Mouse (Mus musculus) heart, adult 8-10 months (tissue): ENCODE results near the gene Mrpl39. TPM values are rescaled to one million over a fixed set of nuclear protein-coding genes. Genes with fewer than 3 reads are reported as not detected.
A peak's percentile ranks its signal among the peaks of the same experiment; 100 is the strongest.

Experiments used
- DNase-seq: peaks from one replicate; pipeline ENCODE4 v3.0.0; 2022; ENCODE audit warnings: low spot score
- total RNA-seq, 4 experiments: library from RNA; stranded (reverse); gene quantifications; 2 replicates each; pipeline ENCODE4 v1.2.4; 2022

Gene Mrpl39
- total RNA-seq, 4 experiments from 2014 or later: 39.8 to 52.5 (median 45.3) TPM

GRCm38 (mm10) chr16:84744703-84745490, 9.4 kb upstream of the Mrpl39 start:
- no peak for DNase-seq

DNA sequence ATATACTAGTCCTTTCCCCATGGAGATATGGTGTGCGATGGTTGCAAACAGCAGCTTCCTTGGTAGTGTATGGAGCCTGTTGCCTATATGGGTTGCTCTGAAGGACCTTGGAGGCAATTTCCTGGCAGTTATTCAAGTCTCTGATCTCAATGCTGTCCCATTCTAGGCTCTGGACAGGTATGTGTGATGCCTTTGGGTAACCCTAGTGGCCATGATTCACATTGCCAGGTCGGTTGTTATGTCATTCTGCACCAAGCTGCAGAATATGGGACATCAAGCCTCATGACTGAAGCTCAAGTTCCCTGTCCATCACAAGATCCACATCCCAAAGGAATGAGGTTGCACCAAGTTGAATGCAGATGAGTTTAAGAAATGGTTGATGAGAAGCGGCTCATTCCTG, 1.8 kb upstream of the Mrpl39 start:
- DNase-seq: no peak

GRCm38 (mm10) chr16:84734806-84735165, 756 bp downstream of the Mrpl39 start:
- no peak for DNase-seq

DNA sequence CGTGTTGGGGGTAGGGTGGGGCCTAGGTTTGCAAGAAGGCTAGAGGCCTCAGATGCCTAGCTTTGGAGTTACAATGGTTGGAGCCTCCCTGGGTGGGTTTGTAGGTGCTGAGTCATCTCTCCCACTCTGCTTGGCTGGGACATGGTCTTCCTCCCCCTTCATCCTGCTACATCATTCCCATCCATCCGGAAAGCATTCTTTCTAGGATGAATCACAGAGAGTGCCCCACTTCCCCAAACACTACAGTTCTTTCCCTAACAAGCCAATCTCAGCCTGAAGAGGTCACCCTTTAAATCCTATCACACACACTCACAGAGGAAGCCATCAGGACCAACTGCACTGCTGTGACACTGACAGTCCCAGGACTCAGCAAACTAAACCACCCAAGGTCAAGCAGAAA, 14.9 kb downstream of the Mrpl39 start:
- no peak for DNase-seq

DNA sequence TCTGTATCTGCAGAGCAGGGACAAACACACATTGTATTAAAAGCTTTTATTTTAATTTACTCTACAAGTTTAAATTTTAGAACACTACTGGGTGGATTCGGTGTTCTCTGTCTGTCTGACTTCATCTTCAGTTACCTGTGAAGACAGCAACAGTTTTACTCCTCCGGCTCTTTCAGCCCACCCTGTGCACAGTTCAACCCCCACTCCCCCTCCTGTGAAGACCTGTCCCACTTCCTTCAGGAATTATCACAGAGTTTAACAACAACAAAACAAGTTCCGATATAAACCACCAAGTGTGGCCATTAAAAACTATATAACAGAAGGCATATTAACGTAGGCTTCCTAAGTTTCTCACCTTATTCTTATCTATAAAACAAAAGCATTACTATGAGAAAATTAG, 17.3 kb downstream of the Mrpl39 start:
- no peak for DNase-seq

- no peak for DNase-seq
Observed at GRCm38 (mm10) chr16:84717618-84718248, 17.8 kb downstream of the Mrpl39 start.

- no peak for DNase-seq
Observed at GRCm38 (mm10) chr16:84716724-84717617, 18.6 kb downstream of the Mrpl39 start.

DNA sequence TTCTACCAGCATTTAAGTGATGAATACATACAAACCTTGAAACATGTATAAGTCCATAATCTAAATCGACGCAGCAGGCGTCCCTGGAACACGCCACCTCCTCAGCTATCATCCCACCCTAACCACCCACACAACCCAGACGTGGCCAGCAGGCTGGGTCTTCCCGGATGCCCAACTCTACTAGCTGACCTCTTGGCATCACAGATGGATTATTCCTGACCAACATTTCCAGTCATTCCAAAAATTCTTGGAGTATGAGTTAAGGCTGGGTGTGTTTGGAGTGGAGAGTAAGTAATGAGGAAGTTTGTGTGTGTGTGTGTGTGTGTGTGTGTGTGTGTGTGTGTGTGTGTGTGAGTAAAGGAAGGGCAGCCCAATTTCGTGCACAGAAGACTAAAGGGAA, 19.3 kb downstream of the Mrpl39 start:
- no peak for DNase-seq

GRCm38 (mm10) chr16:84714978-84715377, 20.6 kb downstream of the Mrpl39 start:
- DNase-seq: no peak

DNA sequence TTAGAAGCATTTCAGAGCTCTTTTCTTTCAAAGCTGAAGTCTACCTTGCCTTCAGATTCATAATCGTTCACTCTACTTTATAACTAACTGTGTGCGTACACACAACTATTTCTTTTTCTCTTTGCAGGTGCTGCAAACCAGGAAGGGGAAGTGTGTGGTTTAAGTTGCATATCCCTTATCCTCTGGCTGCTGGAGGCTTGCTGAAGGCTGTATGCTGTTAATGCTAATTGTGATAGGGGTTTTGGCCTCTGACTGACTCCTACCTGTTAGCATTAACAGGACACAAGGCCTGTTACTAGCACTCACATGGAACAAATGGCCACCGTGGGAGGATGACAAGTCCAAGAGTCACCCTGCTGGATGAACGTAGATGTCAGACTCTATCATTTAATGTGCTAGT, 21.6 kb downstream of the Mrpl39 start:
- DNase-seq: no peak

GRCm38 (mm10) chr16:84713156-84713555, 22.4 kb downstream of the Mrpl39 start:
- no peak for DNase-seq

DNA sequence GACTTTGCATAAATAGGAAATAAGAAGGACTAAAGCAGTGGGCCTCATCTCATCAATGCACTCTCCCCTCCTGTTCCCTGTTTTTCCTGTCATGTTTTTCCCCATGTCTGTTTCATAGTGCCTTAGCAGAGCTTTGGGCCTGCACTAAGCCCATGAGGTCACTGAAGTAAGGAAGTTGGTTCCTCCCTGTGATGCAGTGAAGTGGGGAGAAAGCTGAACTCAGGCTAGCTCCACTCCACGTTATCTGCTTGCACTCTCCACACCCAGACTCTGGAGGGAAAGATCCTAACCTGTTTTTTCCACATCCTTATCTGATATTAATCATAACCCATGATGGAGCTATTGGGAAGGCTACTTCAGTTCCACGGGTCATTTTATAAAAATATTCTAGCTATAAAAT, 26.9 kb downstream of the Mrpl39 start:
- no peak for DNase-seq

DNA sequence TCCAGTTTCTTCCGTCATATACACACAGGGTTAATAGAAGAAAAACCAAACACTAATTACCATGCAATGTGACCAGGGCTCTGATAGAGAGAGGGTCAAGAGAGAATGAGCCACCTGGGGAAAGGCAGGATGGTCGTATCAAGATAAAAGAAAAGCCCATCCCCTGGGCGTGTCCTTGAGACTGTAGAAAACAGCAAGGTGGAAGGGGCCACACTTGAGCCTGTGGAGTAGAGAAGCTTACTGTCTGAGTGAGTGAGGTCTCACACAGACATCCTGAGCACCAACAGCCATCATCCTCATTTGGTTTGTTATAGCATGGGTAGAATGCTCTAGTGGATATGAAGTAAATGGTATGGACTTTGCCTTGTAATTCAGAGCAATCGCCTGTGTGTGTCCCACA, 27.7 kb downstream of the Mrpl39 start:
- DNase-seq: no peak

DNA sequence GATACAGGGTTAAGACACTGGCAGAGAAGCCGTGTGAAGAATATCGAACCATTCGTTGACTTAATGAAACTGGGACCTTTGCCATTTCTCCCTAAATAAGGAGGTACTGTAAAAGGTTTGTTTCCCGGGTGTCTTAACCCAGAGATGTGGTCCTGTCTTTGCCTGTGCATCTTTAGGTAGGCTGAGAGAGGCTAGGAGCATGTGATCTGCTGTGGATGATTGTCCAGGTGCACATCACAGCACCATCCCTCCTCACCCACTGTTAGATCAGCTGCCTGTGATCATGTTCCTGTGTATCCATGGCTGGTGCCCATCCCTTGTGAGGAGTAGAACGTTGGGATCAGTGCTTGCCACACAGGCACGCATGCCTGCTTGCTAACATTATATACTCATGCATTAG, 29.0 kb downstream of the Mrpl39 start:
- DNase-seq: no peak

GRCm38 (mm10) chr16:84705507-84705906, 30.0 kb downstream of the Mrpl39 start:
- DNase-seq: no peak

GRCm38 (mm10) chr16:84704661-84705240, 30.8 kb downstream of the Mrpl39 start:
- no peak for DNase-seq

DNA sequence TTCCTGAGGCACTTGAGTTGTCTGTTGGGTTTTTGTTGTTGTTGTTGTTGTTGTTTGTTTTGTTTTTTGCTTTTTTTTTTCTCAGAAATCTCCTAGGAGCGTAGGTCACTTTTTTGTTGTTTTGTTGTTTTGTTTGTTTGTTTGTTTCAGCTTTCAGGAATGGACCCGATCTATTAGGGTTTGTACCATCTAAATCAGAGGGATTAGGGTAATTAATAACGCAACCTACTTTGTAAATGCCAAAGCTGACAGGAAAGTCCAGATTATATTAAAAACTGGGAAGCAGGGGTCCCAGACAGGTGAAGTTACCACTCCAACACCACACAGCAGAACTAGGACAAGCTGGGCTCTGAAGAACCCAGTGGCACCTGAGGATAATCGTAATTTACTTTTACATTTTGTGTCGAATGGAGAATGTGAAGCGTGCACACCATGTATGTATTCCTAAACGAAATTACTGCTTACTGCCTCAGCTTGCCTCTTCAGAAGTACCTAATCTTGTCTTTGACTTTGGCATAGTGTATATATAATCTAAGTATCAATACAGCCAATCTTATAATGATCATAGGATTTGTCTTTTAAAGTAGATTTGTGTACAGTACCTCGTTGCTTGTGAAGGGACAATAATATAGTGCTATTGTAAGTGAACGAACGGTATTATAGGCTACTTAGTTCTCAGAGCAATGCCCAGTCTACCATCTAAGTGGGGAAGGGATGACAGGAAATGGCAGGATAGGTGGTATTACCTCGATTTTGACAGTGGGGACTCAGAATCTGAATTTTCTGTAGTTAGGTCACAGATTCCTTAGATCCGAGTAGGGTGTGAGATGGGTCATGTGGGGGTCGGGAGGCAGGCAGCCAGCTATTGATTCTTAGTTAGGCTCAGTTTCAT, 31.5 kb downstream of the Mrpl39 start:
- no peak for DNase-seq

GRCm38 (mm10) chr16:84703129-84703768, 32.3 kb downstream of the Mrpl39 start:
- DNase-seq: no peak

GRCm38 (mm10) chr16:84702230-84703128, 33.1 kb downstream of the Mrpl39 start:
- peak; percentile 25 for DNase-seq
